Mouse (Mus musculus) forebrain, embryonic 11.5 days (tissue): ENCODE measurements around the gene Riok1. TPM values are rescaled to one million over a fixed set of nuclear protein-coding genes. Genes with fewer than 3 reads are reported as not detected.

Experiments
- ATAC-seq: fragments of 200-750 bp; cut with Nextera tagmentation; replicated peaks from 2 replicates; pipeline ENCODE4 v1.8.0; 2017; ENCODE audit warnings: moderate TSS enrichment; ENCODE audit not compliant: low FRiP score
- DNase-seq: peaks from one replicate; pipeline ENCODE4 v3.0.0-alpha.2; 2017; ENCODE audit warnings: low spot score
- H3K27ac ChIP-seq: fragments of 300-500 bp; sonication (generic); 2 replicates; pipeline ENCODE4 v1.5.1; 2014; ENCODE audit warnings: low read depth, low read length
- H3K27me3 ChIP-seq: fragments of 300-500 bp; sonication (generic); 2 replicates; pipeline ENCODE4 v1.6.1; 2014; ENCODE audit warnings: mild to moderate bottlenecking, low read length, mixed read lengths; ENCODE audit not compliant: control insufficient read depth, insufficient read depth
- H3K36me3 ChIP-seq: fragments of 300-500 bp; sonication (generic); 2 replicates; pipeline ENCODE4 v1.6.1; 2014; ENCODE audit warnings: mild to moderate bottlenecking, low read length, moderate library complexity, mixed read lengths; ENCODE audit not compliant: control insufficient read depth, insufficient read depth
- H3K4me1 ChIP-seq: fragments of 300-500 bp; sonication (generic); replicated peaks from 2 replicates; pipeline ENCODE4 v1.6.1; 2014; ENCODE audit warnings: low read length, mixed read lengths; ENCODE audit not compliant: control insufficient read depth, insufficient read depth
- H3K4me2 ChIP-seq: fragments of 300-500 bp; sonication (generic); 2 replicates; pipeline ENCODE4 v1.6.1; 2014; ENCODE audit warnings: low read depth, mild to moderate bottlenecking, low read length, moderate library complexity, mixed read lengths; ENCODE audit not compliant: severe bottlenecking
- H3K4me3 ChIP-seq: fragments of 300-500 bp; sonication (generic); 2 replicates; pipeline ENCODE4 v1.5.1; 2014; ENCODE audit warnings: low read depth, low read length
- H3K9ac ChIP-seq: fragments of 300-500 bp; sonication (generic); 2 replicates; pipeline ENCODE4 v1.6.1; 2014; ENCODE audit warnings: low read length
- H3K9me3 ChIP-seq: fragments of 300-500 bp; sonication (generic); 2 replicates; pipeline ENCODE4 v1.6.1; 2016; ENCODE audit warnings: low read length, mixed read lengths; ENCODE audit not compliant: control insufficient read depth
- WGBS: fragments of 180-500 bp; shearing (Covaris S2); extraction: QIAGEN DNeasy Blood & Tissue Kit; methylation state at CpG from one replicate; pipeline ENCODE4 v1.1.7; 2014; 5-methylcytosine and 5-hydroxymethylcytosine counted together
- polyA plus RNA-seq: library from polyadenylated mRNA; unstranded; fragments of >200 nt; fragmentation: Nextera tagmentation; extraction: Ambion mirVana; gene quantifications from 2 replicates; pipeline ENCODE4 v1.2.1, GENCODE M21; 2014

Gene Riok1
- polyA plus RNA-seq, 1 experiment from 2014 or later: 53.6 TPM

- peaks cover 2% of the 10 kb centered on the region; the same call in 1 of the 2 replicates for H3K4me1 ChIP-seq
- no peaks in the 10 kb centered on the region for H3K9me3 ChIP-seq
- H3K27me3 ChIP-seq: no peaks in the 10 kb centered on the region
- H3K9ac ChIP-seq: peak within 1 kb of the TSS; percentile 72
- H3K36me3 ChIP-seq: no peaks in the 10 kb centered on the region
- ATAC-seq: peak; percentile 95
- peak within 1 kb of the TSS; percentile 93 for H3K4me2 ChIP-seq
- DNase-seq: peak; percentile 98
- WGBS: under 1% methylated on average over 47 of the region's 47 CpGs
- H3K4me3 ChIP-seq: peak within 1 kb of the TSS; percentile 69
- H3K27ac ChIP-seq: 0 out of 2 replicates have a peak within 1 kb of the TSS, but pooled peaks have one; percentile 26
Observed at GRCm38 (mm10) chr13:38037044-38037687, 371 bp downstream of the Riok1 start, which contains the start of gene Cage1. Gene Cage1, minus strand, starts transcription at chr13:38037069.

GRCm38 (mm10) chr13:38037811-38038210, 1.0 kb downstream of the Riok1 start:
- H3K9ac ChIP-seq: peak overlapping the region; percentile 72
- H3K9me3 ChIP-seq: no peaks in the 10 kb centered on the region
- 62% methylated on average over 12 of the region's 12 CpGs for WGBS
- H3K4me1 ChIP-seq: peaks cover 2% of the 10 kb centered on the region; the same call in 1 of the 2 replicates
- no peak for DNase-seq
- no peaks in the 10 kb centered on the region for H3K36me3 ChIP-seq
- ATAC-seq: no peak
- peak overlapping the region; percentile 69 for H3K4me3 ChIP-seq
- no peak overlapping the region for H3K27ac ChIP-seq
- H3K27me3 ChIP-seq: no peaks in the 10 kb centered on the region
- H3K4me2 ChIP-seq: peak overlapping the region; percentile 93

GRCm38 (mm10) chr13:38049888-38050287, 13.1 kb downstream of the Riok1 start:
- peaks cover 7% of the 10 kb centered on the region; the same call in 1 of the 2 replicates for H3K36me3 ChIP-seq
- H3K27me3 ChIP-seq: no peaks in the 10 kb centered on the region
- no peak overlapping the region for H3K27ac ChIP-seq
- DNase-seq: no peak
- WGBS: 98% methylated on average over 3 of the region's 3 CpGs
- H3K4me2 ChIP-seq: no peak overlapping the region
- H3K9me3 ChIP-seq: no peaks in the 10 kb centered on the region
- no peak overlapping the region for H3K9ac ChIP-seq
- ATAC-seq: no peak
- H3K4me1 ChIP-seq: no peaks in the 10 kb centered on the region
- H3K4me3 ChIP-seq: no peak overlapping the region

GRCm38 (mm10) chr13:38062678-38063077, 25.9 kb downstream of the Riok1 start:
- Histone ChIP-seq H3K9ac (no peak overlapping the region), H3K27ac (no peak overlapping the region), H3K9me3 (no peaks in the 10 kb centered on the region), H3K4me1 (no peaks in the 10 kb centered on the region), H3K4me3 (no peak overlapping the region), H3K27me3 (no peaks in the 10 kb centered on the region), H3K36me3 (no peaks in the 10 kb centered on the region; the same call in 1 of the 2 replicates), H3K4me2 (no peak overlapping the region)
- ATAC-seq (no peak), DNase-seq (no peak)
- 90% methylated on average over 10 of the region's 11 CpGs for WGBS

- DNase-seq (no peak), ATAC-seq (no peak)
- Histone ChIP-seq H3K9ac (no peak overlapping the region), H3K4me3 (no peak overlapping the region), H3K36me3 (no peaks in the 10 kb centered on the region; the same call in 1 of the 2 replicates), H3K4me1 (no peaks in the 10 kb centered on the region), H3K27me3 (no peaks in the 10 kb centered on the region), H3K4me2 (no peak overlapping the region), H3K27ac (no peak overlapping the region), H3K9me3 (no peaks in the 10 kb centered on the region)
- 74% methylated on average over 11 of the region's 11 CpGs for WGBS
Observed at GRCm38 (mm10) chr13:38064854-38065663, 28.3 kb downstream of the Riok1 start.

- H3K9me3 ChIP-seq: no peaks in the 10 kb centered on the region
- no peaks in the 10 kb centered on the region for H3K27me3 ChIP-seq
- 88% methylated on average over 4 of the region's 4 CpGs for WGBS
- DNase-seq (no peak), ATAC-seq (no peak)
- H3K27ac ChIP-seq: no peak overlapping the region
- no peaks in the 10 kb centered on the region for H3K4me1 ChIP-seq
- no peak overlapping the region for H3K4me3 ChIP-seq
- H3K36me3 ChIP-seq: no peaks in the 10 kb centered on the region
- no peak overlapping the region for H3K9ac ChIP-seq
- no peak overlapping the region for H3K4me2 ChIP-seq
Observed at GRCm38 (mm10) chr13:38070945-38071344, 34.1 kb downstream of the Riok1 start.

GRCm38 (mm10) chr13:38073374-38074307, 36.8 kb downstream of the Riok1 start:
- H3K36me3 ChIP-seq: no peaks in the 10 kb centered on the region
- H3K9me3 ChIP-seq: no peaks in the 10 kb centered on the region
- H3K4me1 ChIP-seq: no peaks in the 10 kb centered on the region
- H3K4me2 ChIP-seq: no peak overlapping the region
- 92% methylated on average over 18 of the region's 18 CpGs for WGBS
- no peaks in the 10 kb centered on the region for H3K27me3 ChIP-seq
- H3K4me3 ChIP-seq: no peak overlapping the region
- ATAC-seq (no peak), DNase-seq (peak; percentile 43)
- H3K27ac ChIP-seq: no peak overlapping the region
- no peak overlapping the region for H3K9ac ChIP-seq

- no peak for ATAC-seq
- no peak for DNase-seq
- 72% methylated on average over 5 of the region's 5 CpGs for WGBS
- no peak overlapping the region for H3K4me3 ChIP-seq
- no peaks in the 10 kb centered on the region for H3K36me3 ChIP-seq
- no peaks in the 10 kb centered on the region for H3K27me3 ChIP-seq
- no peak overlapping the region for H3K9ac ChIP-seq
- H3K4me2 ChIP-seq: no peak overlapping the region
- no peaks in the 10 kb centered on the region for H3K9me3 ChIP-seq
- H3K4me1 ChIP-seq: no peaks in the 10 kb centered on the region
- no peak overlapping the region for H3K27ac ChIP-seq
Observed at GRCm38 (mm10) chr13:38074404-38074803, 37.6 kb downstream of the Riok1 start.
